Mouse (Mus musculus): ENCODE measurements at regions not wholly inside any gene's neighbourhood (a gene's known extent, or its start where the extent isn't known, plus 50 kb on each side); places are given as distances from the start of the nearest gene placed in this dataset.

DNA sequence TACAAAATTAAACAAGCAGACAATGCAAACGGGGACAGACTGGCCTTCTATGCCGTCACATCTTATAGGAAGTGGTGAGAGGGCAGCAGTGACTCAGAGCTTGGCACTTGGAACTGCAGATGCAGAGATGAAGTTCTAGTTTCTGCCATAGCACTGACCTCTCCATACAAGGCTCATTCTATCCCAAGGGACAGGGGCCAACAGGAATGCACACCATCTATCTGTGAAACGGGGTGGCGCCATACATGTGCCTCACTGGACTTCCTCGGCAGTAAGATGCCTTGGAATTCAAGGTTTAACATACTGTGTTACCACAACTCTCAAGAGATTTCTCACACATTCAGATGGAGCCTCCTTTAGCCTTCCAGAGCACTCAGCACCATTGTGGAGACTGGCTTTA is 495.6 kb upstream of the Pkn2 start:
- DNase-seq (ENCODE audit: extremely low read depth, low read depth, low spot score), result no peak
- Histone ChIP-seq H3K9ac (ENCODE audit: low read depth, low read length) (no peak overlapping the region), H3K36me3 (ENCODE audit: control insufficient read depth, insufficient read depth, low read length) (no peaks in the 10 kb centered on the region), H3K79me2 (ENCODE audit: control insufficient read depth, insufficient read depth, low read length) (no peaks in the 10 kb centered on the region), H3K27me3 (ENCODE audit: control insufficient read depth, insufficient read depth, low read length) (no peaks in the 10 kb centered on the region), H3K4me1 (ENCODE audit: control insufficient read depth, insufficient read depth, low read length) (no peaks in the 10 kb centered on the region), H3K27ac (replicated peaks; ENCODE audit: insufficient read depth, low read depth, low read length) (no peak overlapping the region), H3K4me3 (ENCODE audit: insufficient read depth, low read depth, low read length) (no peak overlapping the region)
- WGBS, result 89% methylated on average over 5 of the region's 5 CpGs
- TF ChIP-seq CTCF (IDR thresholded peaks at IDR 0.05; ENCODE audit: low read depth, low read length) (no peak), POLR2A (IDR thresholded peaks at IDR 0.05; ENCODE audit: extremely low read depth, insufficient read depth, low read length) (no peak)

DNA sequence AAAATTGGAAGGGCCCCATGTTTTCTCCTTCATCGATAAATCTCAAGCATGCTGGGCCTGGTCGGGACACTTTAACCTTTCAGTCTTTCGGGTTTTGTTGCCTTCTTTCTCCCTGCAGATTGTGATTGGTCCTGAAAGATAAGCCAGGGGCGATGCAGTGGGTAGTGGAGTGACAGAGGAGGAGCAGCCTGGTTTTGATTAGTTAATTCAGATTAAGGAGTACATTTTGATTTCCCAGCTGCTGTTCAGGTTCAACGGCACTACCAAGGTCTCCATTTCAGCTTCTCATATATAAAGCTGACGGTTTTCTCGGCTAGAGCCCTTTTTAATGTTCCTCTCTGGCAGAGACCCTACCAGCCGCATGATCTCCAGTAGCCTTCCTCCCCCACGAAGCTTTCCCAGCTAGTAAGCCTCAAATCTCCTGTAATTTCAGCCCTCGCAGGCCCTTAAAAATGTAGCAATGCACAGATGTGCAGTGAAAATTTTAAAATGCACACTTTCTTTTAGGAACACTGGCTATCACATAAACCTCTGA is 493.8 kb upstream of the Pkn2 start:
- WGBS, result 77% methylated on average over 10 of the region's 10 CpGs
- Histone ChIP-seq H3K4me1 (ENCODE audit: control insufficient read depth, insufficient read depth, low read length) (no peaks in the 10 kb centered on the region), H3K4me3 (ENCODE audit: insufficient read depth, low read depth, low read length) (no peak overlapping the region), H3K27me3 (ENCODE audit: control insufficient read depth, insufficient read depth, low read length) (no peaks in the 10 kb centered on the region), H3K27ac (replicated peaks; ENCODE audit: insufficient read depth, low read depth, low read length) (no peak overlapping the region), H3K36me3 (ENCODE audit: control insufficient read depth, insufficient read depth, low read length) (no peaks in the 10 kb centered on the region), H3K9ac (ENCODE audit: low read depth, low read length) (no peak overlapping the region), H3K79me2 (ENCODE audit: control insufficient read depth, insufficient read depth, low read length) (no peaks in the 10 kb centered on the region)
- DNase-seq (ENCODE audit: extremely low read depth, low read depth, low spot score), result no peak
- no peak for TF ChIP-seq POLR2A (IDR thresholded peaks at IDR 0.05; ENCODE audit: extremely low read depth, insufficient read depth, low read length)
- TF ChIP-seq CTCF (IDR thresholded peaks at IDR 0.05; ENCODE audit: low read depth, low read length), result no peak

DNA sequence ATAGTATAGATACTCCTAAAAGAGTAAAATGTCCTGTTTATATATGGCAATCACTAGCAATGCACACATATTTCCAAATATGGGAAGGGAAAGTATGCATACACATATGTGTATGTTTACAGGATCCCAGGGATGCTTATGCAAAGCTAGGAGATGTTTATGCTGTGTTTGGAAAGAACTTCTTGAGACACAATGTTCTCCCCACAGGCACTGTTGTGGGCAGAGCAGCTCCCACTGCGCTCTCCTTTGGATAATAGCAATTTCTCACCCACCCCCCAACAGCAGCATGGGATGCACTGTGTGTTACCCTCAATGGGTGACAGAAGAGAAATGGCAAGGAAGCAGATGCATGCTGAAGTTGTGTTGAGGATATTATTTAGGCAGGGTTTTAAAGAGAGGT is 491.7 kb upstream of the Pkn2 start:
- no peak overlapping the region for H3K9ac ChIP-seq (ENCODE audit: low read depth, low read length)
- H3K4me3 ChIP-seq (ENCODE audit: insufficient read depth, low read depth, low read length), result no peak overlapping the region
- no peak overlapping the region for H3K27ac ChIP-seq (replicated peaks; ENCODE audit: insufficient read depth, low read depth, low read length)
- 93% methylated on average over 1 of the region's 1 CpGs for WGBS
- no peak for DNase-seq (ENCODE audit: extremely low read depth, low read depth, low spot score)
- TF ChIP-seq POLR2A (IDR thresholded peaks at IDR 0.05; ENCODE audit: extremely low read depth, insufficient read depth, low read length) (no peak), CTCF (IDR thresholded peaks at IDR 0.05; ENCODE audit: low read depth, low read length) (no peak)
- H3K4me1 ChIP-seq (ENCODE audit: control insufficient read depth, insufficient read depth, low read length), result no peaks in the 10 kb centered on the region
- no peaks in the 10 kb centered on the region for H3K27me3 ChIP-seq (ENCODE audit: control insufficient read depth, insufficient read depth, low read length)
- no peaks in the 10 kb centered on the region for H3K79me2 ChIP-seq (ENCODE audit: control insufficient read depth, insufficient read depth, low read length)
- H3K36me3 ChIP-seq (ENCODE audit: control insufficient read depth, insufficient read depth, low read length), result no peaks in the 10 kb centered on the region

DNA sequence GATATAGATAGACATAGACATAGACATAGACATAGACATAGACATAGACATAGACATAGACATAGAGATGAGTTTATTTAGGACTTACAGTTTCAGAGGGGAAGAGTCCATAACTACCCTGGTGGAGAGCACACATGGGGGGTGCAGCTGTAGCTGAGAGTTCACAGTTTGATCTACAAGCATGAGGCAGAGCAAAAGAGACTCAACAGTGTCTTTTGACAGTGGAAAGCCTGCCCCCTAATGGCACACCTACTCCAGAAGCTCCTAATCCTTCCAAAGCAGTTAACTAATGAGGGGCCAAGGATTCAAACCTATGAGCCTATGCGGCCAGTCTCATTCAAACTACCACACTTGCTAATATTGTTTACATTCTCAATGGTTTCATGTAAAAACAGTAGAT is 487.2 kb upstream of the Pkn2 start:
- no peak for TF ChIP-seq CTCF (IDR thresholded peaks at IDR 0.05; ENCODE audit: low read depth, low read length)
- no peak for TF ChIP-seq POLR2A (IDR thresholded peaks at IDR 0.05; ENCODE audit: extremely low read depth, insufficient read depth, low read length)
- H3K9ac ChIP-seq (ENCODE audit: low read depth, low read length), result no peak overlapping the region
- H3K4me3 ChIP-seq (ENCODE audit: insufficient read depth, low read depth, low read length), result no peak overlapping the region
- no peak for DNase-seq (ENCODE audit: extremely low read depth, low read depth, low spot score)
- no peaks in the 10 kb centered on the region for H3K36me3 ChIP-seq (ENCODE audit: control insufficient read depth, insufficient read depth, low read length)
- H3K4me1 ChIP-seq (ENCODE audit: control insufficient read depth, insufficient read depth, low read length), result no peaks in the 10 kb centered on the region
- 88% methylated on average over 1 of the region's 1 CpGs for WGBS
- H3K27me3 ChIP-seq (ENCODE audit: control insufficient read depth, insufficient read depth, low read length), result no peaks in the 10 kb centered on the region
- H3K79me2 ChIP-seq (ENCODE audit: control insufficient read depth, insufficient read depth, low read length), result no peaks in the 10 kb centered on the region
- H3K27ac ChIP-seq (replicated peaks; ENCODE audit: insufficient read depth, low read depth, low read length), result no peak overlapping the region

DNA sequence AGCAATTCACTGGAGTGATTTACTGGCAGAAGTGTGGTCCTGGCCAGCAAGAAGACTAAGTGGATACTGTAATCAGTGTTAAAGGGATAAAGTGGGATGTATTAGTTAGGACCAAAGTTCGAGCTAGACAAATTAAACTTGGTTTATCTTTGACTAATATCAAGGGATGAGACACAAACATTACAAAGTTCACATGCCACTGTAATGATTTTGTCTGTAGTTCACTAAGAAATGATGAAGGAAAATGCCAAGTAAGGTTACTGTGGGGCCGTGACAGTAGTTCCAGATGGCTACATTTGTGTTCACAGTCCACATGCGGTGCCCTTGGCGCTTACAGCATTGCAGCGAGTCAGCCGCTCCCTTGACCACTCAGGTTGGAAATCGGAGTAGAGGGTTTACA is 458.2 kb upstream of the Pkn2 start:
- 62% methylated on average over 7 of the region's 7 CpGs for WGBS
- TF ChIP-seq CTCF (IDR thresholded peaks at IDR 0.05; ENCODE audit: low read depth, low read length), result no peak
- no peak for TF ChIP-seq POLR2A (IDR thresholded peaks at IDR 0.05; ENCODE audit: extremely low read depth, insufficient read depth, low read length)
- Histone ChIP-seq H3K27me3 (ENCODE audit: control insufficient read depth, insufficient read depth, low read length) (no peaks in the 10 kb centered on the region), H3K9ac (ENCODE audit: low read depth, low read length) (no peak overlapping the region), H3K36me3 (ENCODE audit: control insufficient read depth, insufficient read depth, low read length) (no peaks in the 10 kb centered on the region), H3K79me2 (ENCODE audit: control insufficient read depth, insufficient read depth, low read length) (no peaks in the 10 kb centered on the region), H3K4me3 (ENCODE audit: insufficient read depth, low read depth, low read length) (no peak overlapping the region), H3K27ac (replicated peaks; ENCODE audit: insufficient read depth, low read depth, low read length) (0 out of 2 replicates have a peak overlapping the region, but pooled peaks have one; percentile 21), H3K4me1 (ENCODE audit: control insufficient read depth, insufficient read depth, low read length) (peaks cover 7% of the 10 kb centered on the region; the same call in 1 of the 2 replicates)
- peak; percentile 80 for DNase-seq (ENCODE audit: extremely low read depth, low read depth, low spot score)

DNA sequence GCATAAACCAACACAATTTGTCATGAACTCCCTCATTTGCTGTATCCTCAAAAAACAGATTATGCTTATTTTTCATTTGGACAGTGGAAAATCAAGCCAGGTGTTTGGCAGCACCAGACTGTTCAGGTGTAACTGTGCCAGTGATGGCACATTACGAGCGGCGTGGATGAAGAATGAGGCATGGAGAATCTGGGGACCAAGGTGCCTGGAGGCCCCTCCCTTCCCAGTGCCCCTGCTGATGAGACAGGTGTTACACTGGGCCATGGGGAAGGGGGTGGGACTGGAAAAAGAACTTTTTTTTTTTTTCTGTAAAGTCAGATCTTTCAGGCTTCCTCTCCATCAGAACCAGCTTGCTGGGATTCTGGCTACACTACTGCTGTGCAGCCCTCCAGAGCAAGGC is 451.5 kb upstream of the Pkn2 start:
- TF ChIP-seq CTCF (IDR thresholded peaks at IDR 0.05; ENCODE audit: low read depth, low read length) (no peak), POLR2A (IDR thresholded peaks at IDR 0.05; ENCODE audit: extremely low read depth, insufficient read depth, low read length) (no peak)
- no peak overlapping the region for H3K4me3 ChIP-seq (ENCODE audit: insufficient read depth, low read depth, low read length)
- H3K79me2 ChIP-seq (ENCODE audit: control insufficient read depth, insufficient read depth, low read length), result no peaks in the 10 kb centered on the region
- no peaks in the 10 kb centered on the region for H3K4me1 ChIP-seq (ENCODE audit: control insufficient read depth, insufficient read depth, low read length)
- DNase-seq (ENCODE audit: extremely low read depth, low read depth, low spot score), result no peak
- H3K36me3 ChIP-seq (ENCODE audit: control insufficient read depth, insufficient read depth, low read length), result no peaks in the 10 kb centered on the region
- 81% methylated on average over 3 of the region's 3 CpGs for whole genome bisulfite sequencing
- no peaks in the 10 kb centered on the region for H3K27me3 ChIP-seq (ENCODE audit: control insufficient read depth, insufficient read depth, low read length)
- no peak overlapping the region for H3K27ac ChIP-seq (replicated peaks; ENCODE audit: insufficient read depth, low read depth, low read length)
- no peak overlapping the region for H3K9ac ChIP-seq (ENCODE audit: low read depth, low read length)

Data from liver, adult 2 months (tissue).